Mouse (Mus musculus): Measurements from ENCODE around the gene Ghrl.
A peak's percentile ranks its signal among the peaks of the same experiment; 100 is the strongest.

- TF ChIP-seq POLR2A (IDR thresholded peaks at IDR 0.05; ENCODE audit: extremely low read depth, insufficient read depth, low read length) (no peak), CTCF (IDR thresholded peaks at IDR 0.05; ENCODE audit: extremely low read depth, insufficient read depth, low read length) (peak; percentile 89)
Observed at GRCm38 (mm10) chr6:113761644-113762043, 42.0 kb upstream of the Ghrl start.
